Mouse (Mus musculus): ENCODE results near the gene Ap3b1. TPM values are rescaled to one million over a fixed set of nuclear protein-coding genes. Genes with fewer than 3 reads are reported as not detected.

Gene Ap3b1
- polyA plus RNA-seq, 1 experiment from 2014 or later: 40.9 TPM

GRCm38 (mm10) chr13:94608420-94608831 lies 249.7 kb downstream of the Ap3b1 start:
- Histone ChIP-seq H3K27me3 (ENCODE audit: control insufficient read depth, insufficient read depth, low read length) (peaks cover 57% of the 10 kb centered on the region), H3K4me1 (replicated peaks; ENCODE audit: control insufficient read depth, insufficient read depth, low read length) (0 out of 2 replicates have a peak, but pooled peaks cover 2% of the 10 kb centered on the region), H3K9me3 (ENCODE audit: control insufficient read depth, low read length) (no peaks in the 10 kb centered on the region), H3K4me2 (replicated peaks; ENCODE audit: low read depth, low read length) (no peak overlapping the region), H3K36me3 (ENCODE audit: control insufficient read depth, insufficient read depth, low read length) (no peaks in the 10 kb centered on the region), H3K27ac (ENCODE audit: low read depth, low read length) (no peak overlapping the region), H3K9ac (ENCODE audit: low read depth, low read length) (no peak overlapping the region), H3K4me3 (ENCODE audit: low read depth, low read length) (no peak overlapping the region)
- peak; percentile 85 for ATAC-seq (ENCODE audit: low FRiP score)
- peak; percentile 58 for DNase-seq (ENCODE audit: low spot score)
- WGBS: 9% methylated on average over 11 of the region's 11 CpGs

DNA sequence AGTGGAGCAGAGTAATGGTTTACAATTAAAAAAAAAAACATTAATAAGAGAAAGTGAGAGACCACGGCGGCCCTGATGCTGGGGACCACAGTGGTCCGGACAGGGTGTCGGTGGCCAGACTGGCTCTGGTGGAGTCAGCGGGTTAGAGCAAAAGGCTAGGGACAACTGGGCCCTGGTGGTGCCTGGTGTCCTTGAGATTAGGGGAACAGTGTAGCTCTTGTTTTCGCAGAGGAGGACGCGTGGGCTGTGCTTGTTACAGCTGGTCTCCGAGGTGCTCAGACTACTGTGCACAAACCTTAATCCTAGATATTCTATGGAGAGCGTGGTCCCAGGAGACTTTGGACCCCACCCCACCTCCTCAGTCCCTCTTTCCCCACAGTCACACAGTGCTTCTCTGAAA lies 250.2 kb downstream of the Ap3b1 start:
- no peak overlapping the region for H3K4me2 ChIP-seq (replicated peaks; ENCODE audit: low read depth, low read length)
- no peak overlapping the region for H3K27ac ChIP-seq (ENCODE audit: low read depth, low read length)
- peaks cover 53% of the 10 kb centered on the region for H3K27me3 ChIP-seq (ENCODE audit: control insufficient read depth, insufficient read depth, low read length)
- ATAC-seq (ENCODE audit: low FRiP score) (peak; percentile 47), DNase-seq (ENCODE audit: low spot score) (no peak)
- H3K4me3 ChIP-seq (ENCODE audit: low read depth, low read length): no peak overlapping the region
- 0 out of 2 replicates have a peak, but pooled peaks cover 2% of the 10 kb centered on the region for H3K4me1 ChIP-seq (replicated peaks; ENCODE audit: control insufficient read depth, insufficient read depth, low read length)
- H3K9me3 ChIP-seq (ENCODE audit: control insufficient read depth, low read length): no peaks in the 10 kb centered on the region
- H3K9ac ChIP-seq (ENCODE audit: low read depth, low read length): no peak overlapping the region
- no peaks in the 10 kb centered on the region for H3K36me3 ChIP-seq (ENCODE audit: control insufficient read depth, insufficient read depth, low read length)
- 74% methylated on average over 10 of the region's 10 CpGs for WGBS

Other genes starting within 250 kb of the Ap3b1 start
- gene Scamp1, start 73.1 kb upstream of the Ap3b1 start, polyA plus RNA-seq (2014; fragmentation: Nextera tagmentation; extraction: Ambion mirVana): 45.1 and 49.6 TPM in 2 replicates

All from hindbrain, embryonic 11.5 days (tissue).